Mouse (Mus musculus) C3H10T1/2 (cell line): ENCODE measurements around the gene Ptprg. TPM values are rescaled to one million over a fixed set of nuclear protein-coding genes. Genes with fewer than 3 reads are reported as not detected.

ENCODE experiments used
- polyA plus RNA-seq, 2 experiments: library from polyadenylated mRNA; unstranded; fragments of >200 nt; fragmentation: generic; extraction: Trizol; gene quantifications; one replicate each; pipeline ENCODE4 v1.2.1; 2012; ENCODE audit warnings: missing spikeins in 2 of 2

The Ptprg gene
- 1 to 10 TPM in 1 of 2 experiments, under 1 TPM in 1; 0.69 to 4.7 TPM for polyA plus RNA-seq

DNA sequence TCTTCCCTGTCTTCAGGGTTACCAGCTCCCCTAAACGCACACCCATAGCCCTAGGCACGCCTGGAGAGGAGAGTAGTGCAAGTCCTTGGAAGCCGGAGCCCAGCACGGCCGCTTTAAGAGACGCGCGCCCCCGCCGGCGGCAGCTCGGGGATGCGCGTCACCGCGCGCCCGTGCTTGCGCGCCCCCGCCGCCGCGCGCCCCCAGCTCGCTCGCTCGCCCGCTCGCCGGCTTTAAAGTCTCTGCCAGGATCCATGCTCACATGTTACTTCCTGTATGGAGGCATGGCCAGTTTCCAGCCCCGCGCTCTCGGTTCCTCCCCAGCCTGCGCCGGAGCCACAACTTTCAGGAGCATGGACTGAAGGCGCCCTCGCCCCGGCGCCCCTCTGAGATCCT lies at the start of gene Ptprg:
Ptprg (plus strand) TSS at position 260 of the 393 bp plus-strand sequence.

DNA sequence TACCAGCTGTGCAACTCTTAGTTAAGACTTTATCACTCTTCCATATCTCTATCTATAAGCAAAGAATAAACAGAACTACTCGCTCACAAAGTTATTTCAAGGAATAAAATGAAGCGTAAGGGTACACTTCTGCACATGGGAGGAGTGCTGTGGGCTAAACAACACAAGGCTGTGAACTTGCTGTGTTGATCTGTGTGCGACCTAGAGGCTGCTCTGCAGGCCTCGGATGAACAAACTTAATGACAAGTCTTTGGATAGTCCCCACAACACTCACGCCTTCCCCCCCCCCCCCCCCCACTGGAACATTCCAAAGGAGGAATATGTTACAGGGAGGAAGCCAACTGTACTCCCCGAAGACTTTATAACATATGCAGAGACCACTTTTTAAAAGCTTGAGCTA lies 730.3 kb downstream of the Ptprg start, which contains the start of gene Gm49355:
Gm49355 (plus strand) TSS at position 336 of the 400 bp plus-strand sequence.

DNA sequence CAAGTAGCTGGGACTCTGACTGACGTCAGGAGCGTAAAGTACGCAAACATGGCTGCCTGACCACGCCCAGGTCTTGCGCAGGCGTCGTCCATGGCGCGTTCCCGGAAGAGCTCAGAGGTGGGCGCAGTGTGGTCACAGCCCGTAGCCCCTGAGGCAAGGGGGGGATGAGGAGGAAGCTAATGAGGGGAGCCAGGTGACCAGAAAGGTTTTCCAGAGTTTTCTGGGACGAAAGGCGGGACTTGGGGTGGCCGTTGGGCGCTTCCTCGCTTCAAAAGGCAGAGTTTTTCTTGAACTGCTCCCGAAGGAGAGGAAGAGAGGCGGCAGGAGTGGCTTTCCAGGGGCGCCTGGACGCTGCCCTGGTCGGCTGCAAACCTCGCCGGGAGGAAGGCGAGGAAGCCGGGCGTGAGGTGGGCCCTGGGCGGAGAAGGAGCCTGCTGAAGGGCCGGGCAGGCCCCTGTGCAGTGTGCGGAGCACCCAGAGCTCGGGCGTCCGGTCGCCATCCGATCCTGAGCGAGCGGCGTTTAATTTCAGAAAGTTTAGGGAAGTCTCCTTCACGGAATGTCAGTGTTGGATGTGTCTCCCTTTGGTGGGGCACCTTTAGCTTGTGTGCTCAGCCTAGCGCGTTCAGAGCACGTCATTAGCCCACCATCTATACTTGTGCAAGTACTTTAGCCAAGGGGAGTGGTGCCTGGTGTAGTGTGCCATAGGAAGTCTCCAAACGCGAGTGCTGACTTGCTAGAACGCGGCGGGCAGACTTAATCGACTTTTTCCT lies 731.0 kb downstream of the Ptprg start, which contains the start of gene 3830406C13Rik:
3830406C13Rik (plus strand) TSS at position 33 of the 772 bp plus-strand sequence.

Other genes starting within 250 kb of the Ptprg start
- gene Gm3839, start 196.8 kb upstream of the Ptprg start, polyA plus RNA-seq: 1 to 10 TPM in 1 of 2 experiments, under 1 TPM in 1; 0.41 to 3.5 TPM